In genomic region chr1:36001319-36001718, GRCm38 (mm10) we compare ENCODE assay signal across 20 mouse cellular contexts.
"Had no signal": no experiment of that assay in that cellular context is flagged by ENCODE, and none has a peak within 500 bp of the region (broad histone marks: within the 10 kb centered on the region; RNA-seq: fewer than 3 reads in every experiment).

No protein-coding gene starts in this region.

- H3K27me3 ChIP-seq: midbrain, embryonic 13.5 days; neural tube, embryonic 13.5 days; neural tube, embryonic 15.5 days; stomach, embryonic 15.5 days had no signal

- DNase-seq: lung, adult 18-20 months; lung, embryonic 14.5 days; lung, postnatal 14 days; lung, postnatal 4 days; retina, postnatal 1 day; right cerebral cortex, adult 18-20 months; right cerebral cortex, postnatal 25 days; thymus, adult 2 months; thymus, postnatal 25 days; thymus, postnatal 4 days had no signal

- H3K36me3 ChIP-seq: midbrain, embryonic 10.5 days; midbrain, embryonic 13.5 days; neural tube, embryonic 13.5 days; neural tube, embryonic 15.5 days; stomach, embryonic 15.5 days had no signal

- H3K4me2 ChIP-seq: lung, embryonic 14.5 days; midbrain, embryonic 13.5 days; neural tube, embryonic 13.5 days; neural tube, embryonic 15.5 days; stomach, embryonic 15.5 days had no signal

- H3K4me3 ChIP-seq: midbrain, embryonic 10.5 days; midbrain, embryonic 13.5 days; myocyte; neural tube, embryonic 13.5 days; neural tube, embryonic 15.5 days; stomach, embryonic 15.5 days had no signal

- H3K9me3 ChIP-seq: midbrain, embryonic 10.5 days; midbrain, embryonic 13.5 days; neural tube, embryonic 13.5 days; neural tube, embryonic 15.5 days; stomach, embryonic 15.5 days had no signal

- H3K27ac ChIP-seq: liver, embryonic 14.5 days; midbrain, embryonic 13.5 days; neural tube, embryonic 13.5 days; neural tube, embryonic 15.5 days; stomach, embryonic 15.5 days; stomach, postnatal 0 days had no signal

- H3K9ac ChIP-seq: liver, embryonic 14.5 days; lung, embryonic 14.5 days; midbrain, embryonic 13.5 days; neural tube, embryonic 13.5 days; neural tube, embryonic 15.5 days; stomach, embryonic 15.5 days had no signal

- ATAC-seq: lung, postnatal 0 days; midbrain, embryonic 13.5 days; midbrain, embryonic 16.5 days had no signal
